8 mouse cellular contexts compared by ENCODE assay signal in the genomic region with DNA sequence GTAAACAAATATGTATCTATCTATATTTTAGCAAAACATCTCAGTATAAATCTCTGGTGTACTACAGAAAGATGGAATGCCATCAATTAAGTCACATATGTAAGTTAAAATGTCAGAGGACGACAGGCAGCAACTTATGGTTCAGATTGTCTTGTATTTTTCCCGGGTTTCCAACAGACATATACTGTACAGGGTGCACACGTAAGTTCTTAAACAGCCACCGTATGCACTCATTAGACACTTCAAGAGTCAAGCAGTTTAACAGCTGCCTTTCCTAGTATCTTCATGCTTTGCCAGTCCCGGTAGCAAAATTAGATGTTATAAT. TPM values are rescaled to one million over a fixed set of nuclear protein-coding genes. Genes with fewer than 3 reads are reported as not detected.
DNase-seq lines count a peak whose midpoint lies in the region; ATAC-seq lines count a peak whose summit lies in the region.

No protein-coding gene starts in this region.

- WGBS in kidney, embryonic 15.5 days = 26% methylated on average over 5 of the region's 5 CpGs
- WGBS in embryonic facial prominence, embryonic 11.5 days = 40% methylated on average over 5 of the region's 5 CpGs
- 21% methylated on average over 5 of the region's 5 CpGs for WGBS in midbrain, embryonic 15.5 days

- H3K36me3 ChIP-seq in kidney, embryonic 15.5 days = no peaks in the 10 kb centered on the region
- H3K36me3 ChIP-seq in embryonic facial prominence, embryonic 11.5 days (replicated peaks; ENCODE audit: control insufficient read depth, insufficient read depth, low read depth, low read length) = no peaks in the 10 kb centered on the region
- no peaks in the 10 kb centered on the region for H3K36me3 ChIP-seq in midbrain, embryonic 15.5 days (replicated peaks)

- H3K27ac ChIP-seq in kidney, embryonic 15.5 days = no peak overlapping the region
- no peak overlapping the region for H3K27ac ChIP-seq in embryonic facial prominence, embryonic 11.5 days (replicated peaks; ENCODE audit: low read depth, low read length)
- H3K27ac ChIP-seq in midbrain, embryonic 15.5 days = no peak overlapping the region

- H3K4me2 ChIP-seq in kidney, embryonic 15.5 days = peak overlapping the region; percentile 63
- H3K4me2 ChIP-seq in embryonic facial prominence, embryonic 11.5 days (ENCODE audit: low read depth, low read length) = peak overlapping the region; percentile 57
- peak overlapping the region; percentile 73 for H3K4me2 ChIP-seq in midbrain, embryonic 15.5 days

- H3K4me1 ChIP-seq in kidney, embryonic 15.5 days = no peaks in the 10 kb centered on the region
- no peaks in the 10 kb centered on the region for H3K4me1 ChIP-seq in embryonic facial prominence, embryonic 11.5 days (ENCODE audit: control insufficient read depth, insufficient read depth, low read length)
- no peaks in the 10 kb centered on the region for H3K4me1 ChIP-seq in midbrain, embryonic 15.5 days

- no peaks in the 10 kb centered on the region for H3K9me3 ChIP-seq in kidney, embryonic 15.5 days (replicated peaks)
- H3K9me3 ChIP-seq in embryonic facial prominence, embryonic 11.5 days (replicated peaks; ENCODE audit: control insufficient read depth, low read length) = no peaks in the 10 kb centered on the region
- no peaks in the 10 kb centered on the region for H3K9me3 ChIP-seq in midbrain, embryonic 15.5 days

- no peak for DNase-seq in kidney, postnatal 4 days
- DNase-seq in embryonic facial prominence, embryonic 11.5 days (ENCODE audit: low spot score) = no peak
- DNase-seq in right cerebral cortex, postnatal 36 days (ENCODE audit: low spot score in 2 of 2) = no peak
- no peak for DNase-seq in thymus, postnatal 36 days
- DNase-seq in spleen, postnatal 36 days (ENCODE audit: low spot score in 2 of 2) = no peak

- peak overlapping the region; percentile 35; the same call in 1 of the 2 replicates for H3K9ac ChIP-seq in kidney, embryonic 15.5 days
- H3K9ac ChIP-seq in embryonic facial prominence, embryonic 11.5 days (replicated peaks; ENCODE audit: low read length) = no peak overlapping the region
- H3K9ac ChIP-seq in midbrain, embryonic 15.5 days = peak overlapping the region; percentile 40; the same call in 1 of the 2 replicates

- H3K4me3 ChIP-seq in kidney, embryonic 15.5 days (replicated peaks) = peak overlapping the region; percentile 40
- peak overlapping the region; percentile 21; the same call in 1 of the 2 replicates for H3K4me3 ChIP-seq in embryonic facial prominence, embryonic 11.5 days (ENCODE audit: low read depth, low read length)
- H3K4me3 ChIP-seq in midbrain, embryonic 15.5 days = peak overlapping the region; percentile 42

- peak; percentile 80 for ATAC-seq in kidney, embryonic 15.5 days (replicated peaks; ENCODE audit: low FRiP score)
- peak; percentile 79 for ATAC-seq in embryonic facial prominence, embryonic 11.5 days (replicated peaks; ENCODE audit: insufficient number of reproducible peaks, low FRiP score, low TSS enrichment, low read depth)
- peak; percentile 11 for ATAC-seq in inflammation-experienced regulatory T-cells, adult 6 months
- ATAC-seq in midbrain, embryonic 15.5 days (replicated peaks) = peak; percentile 91

- H3K27me3 ChIP-seq in kidney, embryonic 15.5 days = no peaks in the 10 kb centered on the region
- H3K27me3 ChIP-seq in embryonic facial prominence, embryonic 11.5 days (ENCODE audit: control insufficient read depth, insufficient read depth, low read length) = no peaks in the 10 kb centered on the region; the same call in 1 of the 2 replicates
- no peaks in the 10 kb centered on the region for H3K27me3 ChIP-seq in midbrain, embryonic 15.5 days (replicated peaks)

RNA-seq across cellular contexts. Expression of gene Ms4a18, which starts 26.8 kb away (rescaled TPM):
- polyA plus RNA-seq in kidney, embryonic 15.5 days (2015; fragmentation: Nextera tagmentation; extraction: Ambion mirVana) = not detected in 2 replicates
- not detected in 2 replicates for polyA plus RNA-seq in embryonic facial prominence, embryonic 11.5 days (2014; fragmentation: Nextera tagmentation; extraction: Ambion mirVana)
- polyA plus RNA-seq in inflammation-experienced regulatory T-cells, adult 6 months (2017; shearing (Covaris generic)) = not detected
- polyA plus RNA-seq in midbrain, embryonic 15.5 days (2015; fragmentation: Nextera tagmentation; extraction: Ambion mirVana) = not detected in 2 replicates

RNA-seq across cellular contexts. Expression of gene Ms4a8a, which starts 36.3 kb away (rescaled TPM):
- polyA plus RNA-seq in kidney, embryonic 15.5 days (2015; fragmentation: Nextera tagmentation; extraction: Ambion mirVana) = 2.4 TPM in 1 of 2 replicates, not detected in the other
- polyA plus RNA-seq in embryonic facial prominence, embryonic 11.5 days (2014; fragmentation: Nextera tagmentation; extraction: Ambion mirVana) = not detected in 2 replicates
- polyA plus RNA-seq in inflammation-experienced regulatory T-cells, adult 6 months (2017; shearing (Covaris generic)) = under 1 TPM in 1 of 3 experiments, not detected in 2; 0.54 TPM
- not detected in 2 replicates for polyA plus RNA-seq in midbrain, embryonic 15.5 days (2015; fragmentation: Nextera tagmentation; extraction: Ambion mirVana)

RNA-seq across cellular contexts. Expression of gene Ms4a15, which starts 51.6 kb away (rescaled TPM):
- polyA plus RNA-seq in kidney, embryonic 15.5 days (2015; fragmentation: Nextera tagmentation; extraction: Ambion mirVana) = not detected in 2 replicates
- not detected in 2 replicates for polyA plus RNA-seq in embryonic facial prominence, embryonic 11.5 days (2014; fragmentation: Nextera tagmentation; extraction: Ambion mirVana)
- polyA plus RNA-seq in inflammation-experienced regulatory T-cells, adult 6 months (2017; shearing (Covaris generic)) = not detected
- not detected in 2 replicates for polyA plus RNA-seq in midbrain, embryonic 15.5 days (2015; fragmentation: Nextera tagmentation; extraction: Ambion mirVana)

Comparison
In these comparisons a context has a peak if more than half of its experiments do, and no peak if none do; other contexts are left out.
1. ATAC-seq: peak in every context shown above with its lines; median percentile 91 in midbrain, embryonic 15.5 days; 80 in kidney, embryonic 15.5 days; 79 in embryonic facial prominence, embryonic 11.5 days; 11 in inflammation-experienced regulatory T-cells, adult 6 months.